Mouse (Mus musculus) lung, embryonic 14.5 days (tissue): ENCODE results near the gene Cpt2. TPM values are rescaled to one million over a fixed set of nuclear protein-coding genes. Genes with fewer than 3 reads are reported as not detected.

Experiments used
- ATAC-seq: fragments of 200-750 bp; cut with Nextera tagmentation; 2 replicates; pipeline ENCODE4 v1.8.0; 2017; ENCODE audit warnings: mild to moderate bottlenecking, moderate TSS enrichment, moderate library complexity; ENCODE audit not compliant: insufficient read depth
- DNase-seq: peaks from one replicate; pipeline ENCODE4 v3.0.0-alpha.2; 2015
- H3K27ac ChIP-seq: fragments of 300-500 bp; sonication (generic); 2 replicates; pipeline ENCODE4 v1.5.1; 2014; ENCODE audit warnings: low read depth, mild to moderate bottlenecking, moderate library complexity
- H3K27me3 ChIP-seq: fragments of 300-500 bp; sonication (generic); 2 replicates; pipeline ENCODE4 v1.6.1; 2014; ENCODE audit warnings: low read length, control low read depth; ENCODE audit not compliant: insufficient read depth
- H3K36me3 ChIP-seq: fragments of 300-500 bp; sonication (generic); 2 replicates; pipeline ENCODE4 v1.6.1; 2014; ENCODE audit warnings: control low read depth; ENCODE audit not compliant: insufficient read depth
- H3K4me1 ChIP-seq: fragments of 300-500 bp; sonication (generic); 2 replicates; pipeline ENCODE4 v1.6.1; 2014; ENCODE audit warnings: antibody characterized with exemption, control low read depth; ENCODE audit not compliant: insufficient read depth
- H3K4me2 ChIP-seq: fragments of 300-500 bp; sonication (generic); 2 replicates; pipeline ENCODE4 v1.6.1; 2014; ENCODE audit warnings: mild to moderate bottlenecking
- H3K4me3 ChIP-seq: fragments of 300-500 bp; sonication (generic); 2 replicates; pipeline ENCODE4 v1.5.1; 2014; ENCODE audit warnings: low read depth, low read length
- H3K9ac ChIP-seq: fragments of 300-500 bp; sonication (generic); 2 replicates; pipeline ENCODE4 v1.6.1; 2014
- H3K9me3 ChIP-seq: fragments of 300-500 bp; sonication (generic); 2 replicates; pipeline ENCODE4 v1.6.1; 2016; ENCODE audit warnings: low read depth, low read length, control low read depth
- CTCF ChIP-seq: IDR thresholded peaks from 2 replicates; pipeline ENCODE4 v1.5.1; 2016; ENCODE audit warnings: antibody characterized with exemption, low read depth
- whole genome bisulfite sequencing: fragments of 180-500 bp; shearing (Covaris S2); extraction: QIAGEN DNeasy Blood & Tissue Kit; methylation state at CpG from one replicate; pipeline ENCODE4 v1.1.7; 2014; 5-methylcytosine and 5-hydroxymethylcytosine counted together
- polyA plus RNA-seq: library from polyadenylated mRNA; unstranded; fragments of >200 nt; fragmentation: Nextera tagmentation; extraction: Ambion mirVana; gene quantifications from 2 replicates; pipeline ENCODE4 v1.2.1, GENCODE M21; 2014

The Cpt2 gene
- polyA plus RNA-seq, 1 experiment from 2014 or later: 40.2 TPM

- ATAC-seq: no peak
- no peak for TF ChIP-seq CTCF
- 73% methylated on average over 5 of the region's 5 CpGs for WGBS
- Histone ChIP-seq H3K4me3 (no peak overlapping the region), H3K9me3 (no peaks in the 10 kb centered on the region), H3K4me2 (no peak overlapping the region), H3K27me3 (no peaks in the 10 kb centered on the region), H3K9ac (no peak overlapping the region), H3K36me3 (peaks cover 67% of the 10 kb centered on the region), H3K27ac (no peak overlapping the region), H3K4me1 (no peaks in the 10 kb centered on the region)
- no peak for DNase-seq
Observed at GRCm38 (mm10) chr4:107899211-107899927, 24.0 kb downstream of the Cpt2 start.

GRCm38 (mm10) chr4:107892663-107893062 is 30.7 kb downstream of the Cpt2 start:
- WGBS: 81% methylated on average over 2 of the region's 2 CpGs
- Histone ChIP-seq H3K9ac (no peak overlapping the region), H3K36me3 (peaks cover 60% of the 10 kb centered on the region), H3K27me3 (no peaks in the 10 kb centered on the region), H3K4me2 (no peak overlapping the region), H3K4me1 (peaks cover 5% of the 10 kb centered on the region; the same call in 1 of the 2 replicates), H3K4me3 (no peak overlapping the region), H3K9me3 (no peaks in the 10 kb centered on the region), H3K27ac (no peak overlapping the region)
- TF ChIP-seq CTCF: peak; percentile 62
- ATAC-seq (no peak), DNase-seq (peak; percentile 74)

GRCm38 (mm10) chr4:107889731-107890432 is 33.5 kb downstream of the Cpt2 start, which contains the start of gene 0610037L13Rik:
TSS of gene 0610037L13Rik (plus strand) at chr4:107889813.
- peak within 1 kb of the TSS; percentile 86 for H3K4me2 ChIP-seq
- H3K9ac ChIP-seq: peak within 1 kb of the TSS; percentile 66
- no peaks in the 10 kb centered on the region for H3K27me3 ChIP-seq
- peak within 1 kb of the TSS; percentile 56 for H3K4me3 ChIP-seq
- under 1% methylated on average over 48 of the region's 48 CpGs for WGBS
- peaks cover 5% of the 10 kb centered on the region; the same call in 1 of the 2 replicates for H3K4me1 ChIP-seq
- peak; percentile 94 for ATAC-seq
- no peak for TF ChIP-seq CTCF
- peak; percentile 98 for DNase-seq
- H3K9me3 ChIP-seq: no peaks in the 10 kb centered on the region
- H3K27ac ChIP-seq: peak within 1 kb of the TSS; percentile 83
- H3K36me3 ChIP-seq: peaks cover 59% of the 10 kb centered on the region

GRCm38 (mm10) chr4:107889385-107889730 is 34.1 kb downstream of the Cpt2 start:
- Histone ChIP-seq H3K4me3 (peak overlapping the region; percentile 56), H3K9ac (peak overlapping the region; percentile 66), H3K9me3 (no peaks in the 10 kb centered on the region), H3K36me3 (peaks cover 59% of the 10 kb centered on the region), H3K4me1 (peaks cover 5% of the 10 kb centered on the region; the same call in 1 of the 2 replicates), H3K27me3 (no peaks in the 10 kb centered on the region), H3K27ac (peak overlapping the region; percentile 83; the same call in 1 of the 2 replicates), H3K4me2 (peak overlapping the region; percentile 86)
- WGBS: under 1% methylated on average over 12 of the region's 12 CpGs
- DNase-seq (no peak), ATAC-seq (peak; percentile 32)
- TF ChIP-seq CTCF: no peak

GRCm38 (mm10) chr4:107886371-107886770 is 37.0 kb downstream of the Cpt2 start:
- 75% methylated on average over 7 of the region's 7 CpGs for WGBS
- ATAC-seq: no peak
- H3K36me3 ChIP-seq: peaks cover 61% of the 10 kb centered on the region

GRCm38 (mm10) chr4:107881631-107882030 is 41.8 kb downstream of the Cpt2 start:
- Histone ChIP-seq H3K4me1 (0 out of 2 replicates have a peak, but pooled peaks cover 3% of the 10 kb centered on the region), H3K4me3 (no peak overlapping the region), H3K9me3 (no peaks in the 10 kb centered on the region), H3K27me3 (no peaks in the 10 kb centered on the region), H3K4me2 (no peak overlapping the region), H3K9ac (no peak overlapping the region), H3K36me3 (peaks cover 57% of the 10 kb centered on the region), H3K27ac (no peak overlapping the region)
- DNase-seq: no peak
- no peak for TF ChIP-seq CTCF
- 95% methylated on average over 1 of the region's 1 CpGs for WGBS
- ATAC-seq: no peak

More at GRCm38 (mm10) chr4:107886371-107886770, 37.0 kb downstream of the Cpt2 start:
- H3K9ac ChIP-seq: no peak overlapping the region
- no peak for TF ChIP-seq CTCF
- H3K4me2 ChIP-seq: no peak overlapping the region
- H3K4me3 ChIP-seq: no peak overlapping the region
- no peaks in the 10 kb centered on the region for H3K9me3 ChIP-seq
- H3K27me3 ChIP-seq: no peaks in the 10 kb centered on the region
- no peak for DNase-seq
- peaks cover 5% of the 10 kb centered on the region; the same call in 1 of the 2 replicates for H3K4me1 ChIP-seq
- no peak overlapping the region for H3K27ac ChIP-seq
